Mouse (Mus musculus): ENCODE results near the gene Capzb.

Capzb gene

GRCm38 (mm10) chr4:139209130-139209840 lies 16.6 kb downstream of the Capzb start:
- DNase-seq (ENCODE audit: low spot score): no peak

DNA sequence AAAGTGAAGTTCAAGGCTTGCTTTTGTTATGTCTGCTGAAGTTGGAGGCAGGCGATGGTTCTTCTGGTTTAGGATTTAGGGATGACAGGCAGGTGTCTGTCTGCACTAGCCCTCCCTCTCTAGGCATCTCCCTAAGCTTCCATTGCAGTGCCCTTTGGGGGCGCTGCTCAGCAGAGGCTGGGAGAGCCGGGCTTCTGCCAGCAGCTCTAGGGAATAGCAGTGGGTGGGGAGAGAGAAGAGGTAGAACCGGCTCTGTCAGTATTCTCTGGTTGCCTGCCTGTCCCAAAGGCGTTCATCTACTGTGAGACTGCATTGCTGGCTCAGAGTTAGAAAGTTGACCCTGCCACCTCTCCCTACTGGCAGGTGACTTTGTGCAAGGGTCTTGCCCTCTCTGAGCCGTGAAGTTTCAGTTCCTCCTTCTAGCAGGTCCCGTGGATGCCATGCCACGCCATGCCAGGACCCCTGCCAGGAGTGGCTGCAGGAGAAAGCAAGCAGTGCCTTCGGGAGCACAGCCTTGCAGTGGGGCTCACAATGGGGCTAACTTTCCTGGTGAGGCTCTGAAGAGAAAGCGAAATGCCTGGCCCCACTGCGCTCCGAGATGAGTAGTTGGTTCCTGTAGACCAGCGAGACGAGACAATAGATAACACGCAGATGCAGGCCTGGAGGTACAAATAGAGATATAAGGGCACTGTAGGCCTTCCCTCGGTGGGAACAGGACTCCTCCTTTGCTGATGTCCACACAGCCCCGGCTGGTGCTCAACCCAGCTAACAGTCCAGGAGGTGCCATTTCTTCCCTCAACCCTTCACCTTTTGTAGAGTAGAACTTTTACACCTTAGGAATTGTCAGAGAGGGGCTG lies 19.5 kb downstream of the Capzb start:
- DNase-seq (ENCODE audit: low spot score): peak; percentile 39

GRCm38 (mm10) chr4:139213086-139213485 lies 20.4 kb downstream of the Capzb start:
- DNase-seq (ENCODE audit: low spot score): no peak

DNA sequence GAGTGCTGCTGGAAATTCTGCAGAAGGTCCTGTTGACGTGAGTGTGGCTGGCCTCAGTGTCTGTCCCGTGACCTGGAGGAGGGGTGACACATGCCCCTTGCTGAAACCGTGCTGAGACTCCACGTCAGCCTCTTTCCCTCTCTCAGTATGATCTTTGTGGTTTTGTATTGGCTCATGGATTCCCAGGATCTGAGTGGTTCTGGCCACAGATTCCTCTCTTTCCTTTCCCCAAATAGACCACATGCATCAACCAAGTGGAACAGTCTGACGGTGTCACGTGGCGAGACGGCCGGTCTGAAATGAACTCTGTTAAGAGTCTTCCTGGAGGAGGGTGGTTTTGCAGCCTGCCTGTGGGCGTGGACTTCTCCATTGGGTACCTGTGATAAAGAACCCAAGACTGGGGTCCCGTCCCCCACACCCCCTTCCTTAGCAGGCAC lies 21.3 kb downstream of the Capzb start:
- no peak for DNase-seq (ENCODE audit: low spot score)

DNA sequence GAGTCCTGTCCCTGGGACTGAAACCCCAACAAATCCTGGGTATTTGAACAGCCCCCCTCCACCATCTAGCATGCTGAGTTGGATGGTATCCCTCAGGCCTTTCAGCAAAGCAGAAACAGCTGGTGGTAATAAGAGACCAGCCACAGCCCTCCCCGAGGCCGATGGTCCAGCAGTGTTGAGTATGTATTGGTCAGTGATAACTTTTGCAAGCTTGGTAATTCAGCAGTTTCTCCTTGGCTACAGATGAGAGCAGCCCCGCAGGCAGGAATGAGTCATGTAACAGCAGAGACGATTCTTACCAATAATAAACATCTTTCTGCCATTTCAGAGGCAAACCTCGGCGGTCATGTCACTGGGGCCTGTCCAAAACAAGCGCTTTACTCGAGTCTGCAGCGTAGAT lies 23.9 kb downstream of the Capzb start:
- DNase-seq (ENCODE audit: low spot score): no peak

- no peak for DNase-seq (ENCODE audit: low spot score)
Observed at GRCm38 (mm10) chr4:139218539-139218938, 25.8 kb downstream of the Capzb start.

DNA sequence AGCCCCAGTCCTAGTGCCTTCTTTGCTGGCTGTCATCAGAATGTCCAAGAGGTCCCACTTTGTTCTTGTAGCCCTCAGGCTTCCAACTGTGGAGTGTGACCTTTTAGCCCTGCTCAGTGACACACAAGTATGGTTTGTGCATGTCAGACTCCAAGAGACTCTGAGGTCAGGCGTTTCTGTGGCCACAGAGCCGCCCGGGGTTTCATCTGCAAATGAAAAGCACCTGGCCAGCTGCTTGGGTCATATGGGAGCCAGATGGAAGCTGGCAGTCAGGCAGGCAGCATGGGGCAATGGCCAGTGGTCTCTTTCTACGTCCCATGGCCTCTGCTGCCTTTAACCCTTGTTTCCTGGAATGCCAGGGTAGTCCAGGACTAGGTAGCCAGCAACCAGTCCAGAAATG lies 27.0 kb downstream of the Capzb start:
- no peak for DNase-seq (ENCODE audit: low spot score)

- DNase-seq (ENCODE audit: low spot score): no peak
Observed at GRCm38 (mm10) chr4:139220978-139221377, 28.3 kb downstream of the Capzb start.

GRCm38 (mm10) chr4:139221837-139222236 lies 29.1 kb downstream of the Capzb start:
- DNase-seq (ENCODE audit: low spot score): no peak

DNA sequence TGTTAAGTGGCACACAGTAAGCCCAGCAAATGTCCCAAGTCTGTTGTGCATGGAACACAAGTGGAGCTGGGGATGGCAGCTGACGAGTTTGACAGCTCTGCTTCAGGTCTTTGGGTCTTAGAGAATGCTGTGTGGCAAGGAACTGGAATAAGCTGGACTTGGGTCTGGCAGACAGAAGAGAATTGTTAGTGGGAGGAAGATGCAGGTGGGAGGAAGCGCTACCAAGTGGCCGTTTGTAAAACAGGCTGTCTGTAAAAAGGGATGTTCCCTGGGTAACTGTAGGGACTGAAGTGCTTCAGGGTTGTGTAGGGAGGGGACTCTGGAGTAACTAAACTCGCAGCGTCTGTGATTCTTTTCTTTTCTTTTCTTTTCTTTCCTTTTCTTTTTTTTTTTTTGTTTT lies 32.4 kb downstream of the Capzb start:
- no peak for DNase-seq (ENCODE audit: low spot score)

DNA sequence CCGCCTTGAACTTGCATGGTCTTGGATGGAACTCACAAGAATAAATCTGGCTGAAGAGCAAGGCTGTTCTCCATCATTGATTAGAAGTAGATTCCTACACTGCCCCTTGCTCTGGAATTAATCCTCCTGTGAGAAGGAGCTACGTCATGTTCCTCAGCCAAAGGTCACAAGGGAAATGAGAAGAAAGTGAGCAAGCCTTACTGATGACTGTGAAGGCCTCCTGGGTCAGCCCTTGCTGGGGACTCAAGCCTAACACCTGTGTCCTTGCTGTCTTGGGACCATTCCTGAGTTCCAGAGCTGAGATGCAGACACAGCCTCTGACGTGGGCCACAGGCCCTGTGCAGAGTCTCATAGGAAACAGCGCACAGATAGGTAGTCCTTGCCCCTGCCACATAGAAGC lies 33.2 kb downstream of the Capzb start:
- DNase-seq (ENCODE audit: low spot score): no peak

- DNase-seq (ENCODE audit: low spot score): no peak
Observed at GRCm38 (mm10) chr4:139226504-139227216, 34.0 kb downstream of the Capzb start.

DNA sequence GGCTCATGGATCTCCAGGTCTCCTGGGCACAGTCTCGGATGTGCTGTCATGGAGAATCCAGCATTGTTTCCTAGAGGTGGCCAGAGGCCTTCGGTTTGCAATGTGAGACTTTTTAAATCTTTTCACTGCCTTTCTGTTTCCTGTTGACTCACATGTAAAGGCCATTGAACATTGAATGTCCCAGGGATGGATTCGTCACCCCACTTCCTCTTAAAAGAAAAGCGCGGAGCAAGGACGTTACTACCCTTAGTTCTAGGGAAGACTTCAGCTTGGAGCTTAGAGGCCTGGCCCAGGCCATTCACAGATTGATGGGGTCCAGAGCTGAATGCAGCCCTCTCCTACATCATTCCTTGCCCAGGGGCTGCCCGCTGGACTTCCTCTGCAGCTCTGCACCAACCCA lies 35.2 kb downstream of the Capzb start:
- DNase-seq (ENCODE audit: low spot score): no peak

DNA sequence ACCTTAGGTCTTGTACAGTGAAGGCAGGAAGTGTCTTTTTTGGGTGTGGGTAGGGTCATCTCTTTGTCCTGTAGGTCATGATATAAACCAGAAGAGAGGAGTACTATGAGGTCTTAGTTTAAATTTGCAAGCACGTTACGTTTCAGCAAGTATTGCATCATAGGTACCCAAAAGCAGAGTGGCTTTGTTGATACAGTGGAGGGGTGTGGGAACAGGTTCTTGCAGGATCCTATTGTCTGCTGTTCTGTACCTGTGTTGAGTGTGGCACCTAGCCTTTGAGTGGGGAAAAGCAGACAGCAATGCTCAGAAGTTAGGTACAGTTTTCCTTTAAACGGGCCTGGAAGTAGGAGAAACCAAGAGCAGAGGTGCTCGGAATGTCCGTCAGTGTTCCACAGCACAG lies 36.6 kb downstream of the Capzb start:
- no peak for DNase-seq (ENCODE audit: low spot score)

DNA sequence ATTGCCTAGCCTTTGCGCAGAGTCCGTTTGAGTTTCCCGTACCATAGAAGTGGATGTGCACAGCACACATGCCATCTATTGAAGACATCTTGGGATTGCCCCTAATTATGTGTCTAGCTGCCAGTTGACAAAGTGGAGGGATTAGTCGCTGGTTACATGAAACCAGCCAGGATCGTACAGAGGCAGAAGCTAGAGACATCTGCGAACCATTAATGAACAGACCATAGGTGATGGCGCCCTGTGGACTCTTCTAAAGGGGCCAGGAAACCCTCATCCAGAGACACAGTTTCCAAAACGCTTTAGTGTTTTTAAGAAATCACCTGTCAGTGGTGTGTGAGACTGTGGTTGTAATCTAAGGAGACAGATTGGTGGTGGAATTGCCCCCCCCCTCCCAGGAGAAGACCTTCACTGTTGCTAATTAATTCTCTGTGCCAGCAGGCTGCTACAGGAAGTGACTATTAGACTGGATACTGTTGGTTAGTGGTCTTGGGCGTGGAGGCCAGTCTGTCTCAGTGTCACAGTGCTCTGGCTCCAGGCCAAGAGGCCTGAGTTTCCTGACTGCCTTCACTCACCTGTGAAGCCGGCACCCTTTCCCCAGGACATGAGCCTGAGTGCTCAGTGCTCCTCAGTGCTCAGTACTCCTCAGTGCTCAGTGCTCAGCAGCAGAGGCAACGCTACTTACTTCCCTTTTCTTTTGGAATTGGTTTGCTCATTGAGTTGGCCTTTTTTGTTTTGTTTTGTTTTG lies 37.8 kb downstream of the Capzb start:
- no peak for DNase-seq (ENCODE audit: low spot score)

- DNase-seq (ENCODE audit: low spot score): no peak
Observed at GRCm38 (mm10) chr4:139231163-139231562, 38.5 kb downstream of the Capzb start.

DNA sequence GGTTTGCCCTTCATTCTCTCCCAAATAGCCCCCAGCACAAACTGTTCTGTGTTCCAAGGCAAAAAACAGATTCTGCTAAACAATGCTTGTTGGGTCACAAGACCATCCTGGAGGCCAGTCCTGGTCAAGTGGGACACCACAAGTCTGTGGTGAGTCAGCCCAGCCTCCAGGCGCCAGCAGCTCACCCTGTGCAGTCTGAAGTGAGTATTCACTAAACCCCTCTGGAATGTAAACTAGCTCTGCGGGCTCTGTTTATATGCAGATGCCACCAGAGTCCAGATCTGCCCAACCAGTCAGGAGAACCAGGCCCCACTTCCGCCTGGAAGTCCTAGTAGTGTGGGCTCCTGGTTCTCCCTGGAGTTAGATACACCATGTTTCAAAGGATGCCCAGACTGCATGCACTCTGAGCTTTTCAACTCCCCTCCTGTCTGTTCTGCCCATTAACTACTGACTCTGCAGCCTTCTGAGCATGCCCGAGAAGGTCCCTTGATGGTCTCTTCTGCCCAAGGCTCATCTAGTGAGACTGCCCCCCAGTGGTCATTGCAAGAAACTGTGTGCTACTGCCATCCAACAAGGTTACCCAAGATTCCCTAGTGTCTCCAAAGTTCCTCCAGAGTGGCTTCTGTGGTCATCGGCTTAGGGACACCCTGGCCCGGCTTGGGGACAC lies 39.9 kb downstream of the Capzb start:
- DNase-seq (ENCODE audit: low spot score): peak; percentile 45

- DNase-seq (ENCODE audit: low spot score): no peak
Observed at GRCm38 (mm10) chr4:139233146-139233495, 40.4 kb downstream of the Capzb start.

DNA sequence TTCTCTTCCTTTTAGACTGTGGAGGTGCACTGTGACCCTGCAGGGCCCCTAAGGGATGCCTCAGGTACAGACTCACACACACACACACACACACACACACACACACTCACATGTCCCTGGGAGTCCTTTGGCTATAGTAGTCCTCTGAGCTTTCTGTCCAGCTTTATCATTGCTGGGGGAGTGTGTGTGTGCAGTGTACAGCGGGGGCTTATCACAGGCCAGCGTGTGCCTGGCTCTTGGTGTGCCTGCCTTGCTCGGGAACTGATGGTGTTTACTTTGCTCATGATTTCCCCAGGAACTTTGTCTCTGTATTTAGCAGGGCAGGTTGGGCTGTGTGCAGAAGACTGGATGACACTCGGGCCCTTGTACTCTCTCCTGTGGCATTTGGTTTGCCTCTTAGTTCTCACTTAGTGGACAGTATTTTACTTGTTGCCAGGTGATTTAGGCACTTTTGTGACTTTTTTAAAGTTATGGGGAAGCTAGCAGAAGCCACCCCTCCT lies 41.1 kb downstream of the Capzb start:
- DNase-seq (ENCODE audit: low spot score): no peak

DNA sequence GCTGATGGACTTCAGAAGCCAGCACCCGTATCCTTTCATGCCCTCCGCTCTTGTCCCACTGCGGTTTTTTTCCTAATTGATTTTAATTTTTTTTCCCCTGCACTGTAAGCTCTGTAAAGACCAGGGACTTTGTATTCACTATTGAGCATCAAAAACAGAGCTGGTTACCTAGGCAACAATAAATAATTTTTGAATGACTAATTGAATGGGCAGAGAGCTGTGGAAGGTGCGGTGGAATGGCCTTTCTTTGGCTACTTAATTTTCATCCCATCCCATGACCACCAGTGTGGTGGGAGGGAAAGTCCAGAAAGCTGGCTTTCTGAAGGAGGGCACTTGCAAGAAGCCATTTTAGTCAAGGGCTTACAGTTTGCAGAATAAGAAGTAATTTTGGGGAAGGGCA lies 41.6 kb downstream of the Capzb start:
- no peak for DNase-seq (ENCODE audit: low spot score)

DNA sequence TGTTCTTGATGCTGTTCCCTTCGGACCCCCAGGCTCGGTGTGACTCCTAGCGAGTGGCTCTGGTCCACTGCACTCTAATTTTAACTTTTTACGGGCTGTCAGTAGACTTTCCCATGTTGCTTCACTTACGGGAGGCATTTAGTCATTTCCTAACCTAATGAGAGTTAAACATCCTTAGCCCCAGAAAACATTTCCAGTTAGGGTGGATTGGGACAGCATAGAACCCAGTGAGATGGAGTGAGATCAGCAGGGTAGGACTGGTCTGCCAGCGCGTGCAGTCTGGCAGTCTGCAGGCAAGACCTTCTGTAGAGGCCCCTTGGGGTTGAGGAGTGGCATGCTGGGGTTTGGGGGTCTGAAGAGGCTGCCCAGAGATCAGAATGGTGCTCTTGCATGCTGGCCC lies 42.9 kb downstream of the Capzb start:
- no peak for DNase-seq (ENCODE audit: low spot score)
